Comparison of ENCODE assay signal across 8 mouse cellular contexts in genomic region chr13:104228384-104229066, GRCm38 (mm10). TPM values are rescaled to one million over a fixed set of nuclear protein-coding genes. Genes with fewer than 3 reads are reported as not detected.
DNase-seq lines count a peak whose midpoint lies in the region; ATAC-seq lines count a peak whose summit lies in the region.

TSS of gene Cenpk (plus strand) at chr13:104228611.
TSS of gene Ppwd1 (minus strand) at chr13:104228843.

- peak within 1 kb of the TSS; percentile 72 to 90 for H3K4me3 ChIP-seq in heart, embryonic 14.5 days (ENCODE audit: control insufficient read depth in 1 of 2, insufficient read depth in 1 of 2, low read depth in 1 of 2, low read length in 2 of 2)
- peak within 1 kb of the TSS; percentile 79 for H3K4me3 ChIP-seq in liver, embryonic 13.5 days (replicated peaks)
- H3K4me3 ChIP-seq in stomach, embryonic 16.5 days (replicated peaks; ENCODE audit: low read length) = peak within 1 kb of the TSS; percentile 89

- H3K27me3 ChIP-seq in heart, embryonic 14.5 days (ENCODE audit: control insufficient read depth, insufficient read depth, low read length) = no peaks in the 10 kb centered on the region
- H3K27me3 ChIP-seq in liver, embryonic 13.5 days = no peaks in the 10 kb centered on the region
- no peaks in the 10 kb centered on the region for H3K27me3 ChIP-seq in stomach, embryonic 16.5 days (ENCODE audit: control insufficient read depth, insufficient read depth, low read length)

- no peaks in the 10 kb centered on the region for H3K9me3 ChIP-seq in heart, embryonic 14.5 days (ENCODE audit: control insufficient read depth, low read length)
- no peaks in the 10 kb centered on the region for H3K9me3 ChIP-seq in liver, embryonic 13.5 days (replicated peaks)
- H3K9me3 ChIP-seq in stomach, embryonic 16.5 days (replicated peaks; ENCODE audit: control insufficient read depth, low read length) = no peaks in the 10 kb centered on the region

- WGBS in heart, embryonic 14.5 days = 1% methylated on average over 55 of the region's 55 CpGs
- under 1% methylated on average over 55 of the region's 55 CpGs for WGBS in liver, embryonic 13.5 days (ENCODE audit: insufficient replicate concordance)
- under 1% methylated on average over 55 of the region's 55 CpGs for WGBS in stomach, embryonic 16.5 days

- ATAC-seq in CD4-positive, CD25-positive, alpha-beta regulatory T cell, adult 4 months = peak; percentile 95
- peak; percentile 96 for ATAC-seq in heart, embryonic 14.5 days (ENCODE audit: insufficient number of reproducible peaks, insufficient read depth, low FRiP score, low read depth)
- peak; percentile 98 for ATAC-seq in liver, embryonic 13.5 days (ENCODE audit: low read depth)
- peak; percentile 99 for ATAC-seq in stomach, embryonic 16.5 days (ENCODE audit: insufficient read depth, low FRiP score)

- H3K4me1 ChIP-seq in heart, embryonic 14.5 days (ENCODE audit: control insufficient read depth in 2 of 2, insufficient read depth in 2 of 2, low read length in 2 of 2) = peaks cover 0 to 15% of the 10 kb centered on the region in 2 experiments; a peak in 3 of 4 replicates
- peaks cover 23% of the 10 kb centered on the region for H3K4me1 ChIP-seq in liver, embryonic 13.5 days (replicated peaks)
- H3K4me1 ChIP-seq in stomach, embryonic 16.5 days (ENCODE audit: control insufficient read depth, insufficient read depth, low read length) = peaks cover 7% of the 10 kb centered on the region

- H3K27ac ChIP-seq in heart, embryonic 14.5 days (replicated peaks in 1 of 2; ENCODE audit: control insufficient read depth in 1 of 2, insufficient read depth in 1 of 2, low read depth in 2 of 2, low read length in 2 of 2) = peak within 1 kb of the TSS; percentile 87 to 98
- peak within 1 kb of the TSS; percentile 97 for H3K27ac ChIP-seq in liver, embryonic 13.5 days
- peak within 1 kb of the TSS; percentile 97 for H3K27ac ChIP-seq in stomach, embryonic 16.5 days (ENCODE audit: low read length)

- peaks cover 18% of the 10 kb centered on the region for H3K36me3 ChIP-seq in heart, embryonic 14.5 days (ENCODE audit: control insufficient read depth, insufficient read depth, low read length)
- H3K36me3 ChIP-seq in liver, embryonic 13.5 days = peaks cover 14% of the 10 kb centered on the region
- H3K36me3 ChIP-seq in stomach, embryonic 16.5 days (ENCODE audit: control insufficient read depth, insufficient read depth, low read length) = no peaks in the 10 kb centered on the region

- peak within 1 kb of the TSS; percentile 83 for H3K9ac ChIP-seq in heart, embryonic 14.5 days (ENCODE audit: low read length)
- peak within 1 kb of the TSS; percentile 89 for H3K9ac ChIP-seq in liver, embryonic 13.5 days
- H3K9ac ChIP-seq in stomach, embryonic 16.5 days (ENCODE audit: low read length) = peak within 1 kb of the TSS; percentile 92

- H3K4me2 ChIP-seq in heart, embryonic 14.5 days (ENCODE audit: low read length) = peak within 1 kb of the TSS; percentile 76
- peak within 1 kb of the TSS; percentile 82 for H3K4me2 ChIP-seq in liver, embryonic 13.5 days
- H3K4me2 ChIP-seq in stomach, embryonic 16.5 days (ENCODE audit: low read depth, low read length) = peak within 1 kb of the TSS; percentile 76

- peak; percentile 95 for DNase-seq in c-Kit-negative CD71-positive TER-119-positive erythroid progenitor cells, embryonic 14.5 days (ENCODE audit: low read depth, low spot score)
- DNase-seq in fibroblast of lung, adult 2 months (ENCODE audit: low read depth) = peak; percentile 88
- peak; percentile 97 for DNase-seq in kidney, postnatal 14 days
- peak; percentile 94 for DNase-seq in liver, embryonic 13.5 days
- peak; percentile 99 for DNase-seq in neural tube, embryonic 10.5 days (ENCODE audit: extremely low spot score, low spot score)

RNA-seq across cellular contexts. Expression of gene Cenpk, which starts in this region (rescaled TPM):
- 1 to 10 TPM; 2.6 to 5.6 TPM for polyA plus RNA-seq in CD4-positive, CD25-positive, alpha-beta regulatory T cell, adult 4 months (2017; shearing (Covaris generic))
- polyA plus RNA-seq in heart, embryonic 14.5 days (2014; fragmentation: Nextera tagmentation; extraction: Ambion mirVana) = 40.2 and 49.5 TPM in 2 replicates
- polyA plus RNA-seq in liver, embryonic 13.5 days (2015; fragmentation: Nextera tagmentation; extraction: Ambion mirVana) = 87.2 and 104 TPM in 2 replicates
- 41.8 and 51.3 TPM in 2 replicates for polyA plus RNA-seq in stomach, embryonic 16.5 days (2015; fragmentation: Nextera tagmentation; extraction: Ambion mirVana)

RNA-seq across cellular contexts. Expression of gene Ppwd1, which starts in this region (rescaled TPM):
- 10 to 100 TPM; 14.9 to 15.6 TPM for polyA plus RNA-seq in CD4-positive, CD25-positive, alpha-beta regulatory T cell, adult 4 months (2017; shearing (Covaris generic))
- 8.2 and 9.3 TPM in 2 replicates for polyA plus RNA-seq in heart, embryonic 14.5 days (2014; fragmentation: Nextera tagmentation; extraction: Ambion mirVana)
- polyA plus RNA-seq in liver, embryonic 13.5 days (2015; fragmentation: Nextera tagmentation; extraction: Ambion mirVana) = 10.7 and 12.4 TPM in 2 replicates
- polyA plus RNA-seq in stomach, embryonic 16.5 days (2015; fragmentation: Nextera tagmentation; extraction: Ambion mirVana) = 13.0 and 13.1 TPM in 2 replicates

Comparison
In these comparisons a context has a peak if more than half of its experiments do, and no peak if none do; other contexts are left out.
1. Peak in every context shown above with its lines: DNase-seq, ATAC-seq, H3K4me3 ChIP-seq and H3K27ac ChIP-seq.